Mouse (Mus musculus): ENCODE data around the gene Bglap3.
A peak's percentile ranks its signal among the peaks of the same experiment; 100 is the strongest.
"Not testable (repeated sequence)": the region's sequence is repeated elsewhere in the genome, so short reads cannot be mapped to it uniquely, and the experiment has no call there.

The Bglap3 gene

DNA sequence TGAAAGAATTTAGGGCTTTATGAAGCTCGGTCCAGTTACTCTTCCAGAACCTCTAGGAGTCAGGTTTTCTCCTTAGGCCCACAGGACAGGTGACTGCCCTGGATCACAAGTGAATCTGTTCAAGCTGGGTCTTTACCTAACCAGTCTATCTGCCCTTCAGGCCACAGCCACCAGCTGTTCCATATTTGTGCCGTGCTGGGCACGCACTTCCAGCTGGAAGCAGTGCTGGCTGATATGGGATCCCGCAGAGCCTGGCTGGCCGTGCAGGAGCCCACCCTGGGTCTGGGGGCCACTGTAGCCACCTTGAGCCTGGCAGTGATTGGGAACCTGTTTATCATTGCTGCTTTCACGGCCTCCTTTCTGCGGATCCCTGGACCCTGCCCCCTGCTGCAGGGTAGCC lies 4.1 kb upstream of the Bglap3 start:
- not testable (repeated sequence) for DNase-seq (ENCODE audit: low read depth, low spot score)

DNA sequence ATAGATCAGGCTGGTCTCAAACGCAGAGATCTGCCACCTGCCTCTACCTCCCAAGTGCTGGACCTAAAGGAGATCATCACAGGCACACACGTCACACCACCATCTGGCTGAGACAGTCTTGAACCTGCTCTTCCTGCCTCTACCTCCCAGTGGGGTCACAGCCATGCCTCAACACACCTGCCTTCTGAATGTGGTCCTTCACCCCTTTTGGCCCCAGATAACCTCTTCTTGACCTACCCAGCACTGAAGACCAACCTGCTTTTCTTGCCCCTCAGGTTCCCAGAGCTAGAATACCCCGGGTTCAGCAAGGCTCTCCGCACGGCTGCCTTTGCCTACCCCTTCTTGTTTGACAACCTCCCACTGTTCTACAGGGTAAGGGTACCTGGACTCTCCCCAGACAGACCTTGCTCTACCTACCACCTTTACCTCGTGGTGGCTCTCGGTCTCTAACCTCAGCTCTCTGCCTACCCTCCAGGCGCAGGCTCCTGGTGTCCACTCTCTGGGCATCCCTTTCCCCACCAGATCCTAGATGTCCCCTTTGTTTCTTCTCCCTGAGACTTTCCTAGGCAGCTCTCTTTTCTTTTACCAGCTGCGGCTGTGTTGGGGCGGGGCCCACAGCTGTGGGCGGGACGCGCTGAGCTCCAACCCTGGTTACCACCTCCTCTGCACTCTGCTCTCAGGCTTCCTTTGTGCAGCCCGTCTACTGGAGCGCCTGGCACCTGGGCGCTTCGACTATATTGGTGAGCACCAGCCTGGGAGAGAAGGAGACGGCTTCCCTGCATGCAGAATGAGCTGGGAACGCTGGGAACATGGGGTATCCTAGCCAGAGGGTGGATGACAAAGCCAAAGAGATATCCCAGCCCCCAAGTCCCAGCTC lies 3.4 kb upstream of the Bglap3 start:
- DNase-seq (ENCODE audit: low read depth, low spot score): not testable (repeated sequence)

DNA sequence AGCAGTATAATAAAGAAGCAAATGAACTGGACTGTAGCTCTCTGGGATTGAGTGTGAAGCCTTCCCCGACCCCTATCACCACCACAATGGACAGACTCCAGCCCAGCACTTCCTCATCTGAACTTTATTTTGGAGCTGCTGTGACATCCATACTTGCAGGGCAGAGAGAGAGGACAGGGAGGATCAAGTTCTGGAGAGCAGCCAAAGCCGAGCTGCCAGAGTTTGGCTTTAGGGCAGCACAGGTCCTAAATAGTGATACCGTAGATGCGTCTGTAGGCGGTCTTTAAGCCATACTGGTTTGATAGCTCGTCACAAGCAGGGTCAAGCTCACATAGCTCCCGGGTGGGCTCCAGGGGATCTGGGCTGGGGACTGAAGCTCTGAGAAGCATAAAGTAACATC lies 4.0 kb downstream of the Bglap3 start:
- not testable (repeated sequence) for DNase-seq (ENCODE audit: low read depth, low spot score)

DNA sequence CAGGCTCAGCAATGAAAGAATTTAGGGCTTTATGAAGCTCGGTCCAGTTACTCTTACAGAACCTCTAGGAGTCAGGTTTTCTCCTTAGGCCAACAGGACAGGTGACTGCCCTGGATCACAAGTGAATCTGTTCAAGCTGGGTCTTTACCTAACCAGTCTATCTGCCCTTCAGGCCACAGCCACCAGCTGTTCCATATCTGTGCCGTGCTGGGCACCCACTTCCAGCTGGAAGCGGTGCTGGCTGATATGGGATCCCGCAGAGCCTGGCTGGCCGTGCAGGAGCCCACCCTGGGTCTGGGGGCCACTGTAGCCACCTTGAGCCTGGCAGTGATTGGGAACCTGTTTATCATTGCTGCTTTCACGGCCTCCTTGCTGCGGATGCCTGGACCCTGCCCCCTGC lies 5.0 kb downstream of the Bglap3 start:
- DNase-seq (ENCODE audit: low read depth, low spot score): not testable (repeated sequence)

DNA sequence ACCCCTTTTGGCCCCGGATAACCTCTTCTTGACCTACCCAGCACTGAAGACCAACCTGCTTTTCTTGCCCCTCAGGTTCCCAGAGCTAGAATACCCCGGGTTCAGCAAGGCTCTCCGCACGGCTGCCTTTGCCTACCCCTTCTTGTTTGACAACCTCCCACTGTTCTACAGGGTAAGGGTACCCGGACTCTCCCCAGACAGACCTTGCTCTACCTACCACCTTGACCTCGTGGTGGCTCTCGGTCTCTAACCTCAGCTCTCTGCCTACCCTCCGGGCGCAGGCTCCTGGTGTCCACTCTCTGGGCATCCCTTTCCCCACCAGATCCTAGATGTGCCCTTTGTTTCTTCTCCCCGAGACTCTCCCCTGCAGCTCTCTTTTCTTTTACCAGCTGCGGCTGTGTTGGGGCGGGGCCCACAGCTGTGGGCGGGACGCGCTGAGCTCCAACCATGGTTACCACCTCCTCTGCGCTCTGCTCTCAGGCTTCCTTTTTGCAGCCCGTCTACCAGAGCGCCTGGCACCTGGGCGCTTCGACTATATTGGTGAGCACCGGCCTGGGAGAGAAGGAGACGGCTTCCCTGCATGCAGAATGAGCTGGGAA lies 5.6 kb downstream of the Bglap3 start:
- DNase-seq (ENCODE audit: low read depth, low spot score): not testable (repeated sequence)

DNA sequence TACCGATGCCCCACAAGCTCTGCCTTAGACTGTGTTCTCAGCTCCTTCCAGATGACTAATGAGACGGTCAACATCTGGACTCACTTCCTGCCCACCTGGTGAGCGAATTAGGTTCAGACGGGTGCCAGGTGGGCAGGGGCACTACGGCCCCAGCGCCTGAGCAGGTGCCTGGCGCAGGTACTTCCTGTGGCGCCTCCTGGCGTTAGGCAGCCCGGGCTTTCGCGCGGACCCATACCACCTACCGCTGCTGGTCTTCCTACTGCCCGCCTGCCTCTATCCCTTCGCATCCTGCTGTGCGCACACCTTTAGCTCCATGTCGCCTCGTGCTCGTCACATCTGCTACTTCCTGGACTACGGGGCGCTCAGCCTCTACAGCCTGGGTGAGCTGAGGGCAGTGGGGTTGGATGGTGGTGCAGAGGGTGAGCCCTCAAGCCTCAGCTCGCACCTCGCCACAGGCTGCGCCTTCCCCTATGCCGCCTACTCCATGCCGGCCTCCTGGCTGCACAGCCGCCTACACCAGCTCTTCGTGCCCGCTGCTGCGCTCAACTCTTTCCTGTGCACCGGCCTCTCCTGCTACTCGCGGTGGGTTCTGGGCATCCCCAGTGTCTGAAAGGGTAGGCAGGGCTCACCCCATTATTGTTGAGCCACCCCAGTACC lies 6.7 kb downstream of the Bglap3 start:
- no peak for DNase-seq (ENCODE audit: low read depth, low spot score)

DNA sequence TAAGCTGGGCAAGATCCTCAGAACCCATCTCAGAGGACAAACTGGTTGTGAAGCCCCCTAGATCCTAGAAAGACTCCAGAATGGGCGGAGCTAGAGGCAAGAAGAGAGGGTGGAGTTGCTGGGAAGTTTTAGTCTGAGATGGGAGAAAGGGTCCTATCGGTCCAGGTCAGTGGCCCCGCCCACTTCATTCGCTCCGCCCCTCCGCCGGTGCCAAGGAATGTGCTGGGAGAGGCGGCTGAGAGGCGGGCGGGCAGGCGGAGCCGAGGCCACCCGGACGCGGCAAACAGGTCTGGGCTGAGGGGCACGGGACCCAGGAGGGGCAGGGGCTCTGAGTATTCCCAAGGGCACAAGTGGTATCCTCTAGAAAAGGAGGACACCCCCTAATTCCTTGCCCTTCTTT lies 8.2 kb downstream of the Bglap3 start, which contains the start of gene Paqr6:
Paqr6 (plus strand) TSS at position 248 of the 400 bp plus-strand sequence.
- DNase-seq (ENCODE audit: low read depth, low spot score): no peak

DNA sequence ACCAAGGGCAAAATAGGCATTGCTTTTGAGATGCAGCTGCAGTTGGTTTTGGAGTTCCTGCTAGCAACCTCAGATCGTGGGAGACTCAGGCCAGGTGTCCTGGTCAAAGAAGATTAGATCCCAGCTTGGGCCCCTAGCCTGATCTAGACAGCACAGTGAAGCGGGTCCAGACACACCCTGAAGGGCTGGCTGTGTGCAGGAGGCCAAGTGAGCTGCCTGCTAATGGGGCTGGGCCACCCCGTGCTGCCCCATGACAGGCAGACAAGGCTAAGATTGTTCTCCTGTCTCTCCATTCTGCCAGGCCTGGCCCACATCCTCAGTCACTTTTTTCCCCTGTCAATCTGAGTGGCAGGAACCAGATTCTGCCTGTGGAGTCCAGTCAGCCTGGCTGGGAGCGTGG lies 8.8 kb downstream of the Bglap3 start:
- no peak for DNase-seq (ENCODE audit: low read depth, low spot score)

DNA sequence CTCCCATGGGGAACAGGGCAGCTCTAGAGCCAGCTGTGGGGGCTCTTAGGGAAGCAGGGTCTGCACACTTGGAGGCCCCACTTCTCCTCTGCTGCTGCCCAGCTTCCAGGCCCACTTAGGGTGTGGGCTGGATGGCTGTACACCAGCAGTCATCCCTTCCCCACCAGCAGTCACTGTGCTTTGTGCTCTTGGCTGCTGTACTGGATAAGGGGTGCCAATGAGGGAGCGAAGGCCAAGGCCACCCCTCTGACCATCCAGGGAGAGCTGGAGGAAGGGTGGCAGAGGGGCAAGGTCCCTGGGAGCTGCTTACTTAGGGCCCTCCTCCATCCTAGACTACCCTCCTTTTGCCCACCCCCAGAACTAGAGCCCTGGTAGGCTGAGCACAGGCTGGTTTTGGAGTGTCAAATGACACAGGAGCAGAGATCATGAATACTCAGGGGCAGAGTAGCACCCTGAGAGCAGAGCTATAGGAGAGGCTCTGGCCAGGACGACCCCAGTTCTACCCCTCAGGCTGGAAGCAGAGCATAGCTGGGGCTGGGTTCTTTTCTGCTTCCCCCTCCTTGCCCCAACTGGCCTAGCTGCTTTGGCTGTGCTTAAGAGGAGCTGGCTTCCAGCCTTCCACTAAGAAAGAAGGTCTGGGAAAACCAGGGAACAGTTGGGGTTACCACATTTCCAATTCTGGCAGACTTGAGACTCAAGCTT lies 10.8 kb downstream of the Bglap3 start:
- DNase-seq (ENCODE audit: low read depth, low spot score): no peak

DNA sequence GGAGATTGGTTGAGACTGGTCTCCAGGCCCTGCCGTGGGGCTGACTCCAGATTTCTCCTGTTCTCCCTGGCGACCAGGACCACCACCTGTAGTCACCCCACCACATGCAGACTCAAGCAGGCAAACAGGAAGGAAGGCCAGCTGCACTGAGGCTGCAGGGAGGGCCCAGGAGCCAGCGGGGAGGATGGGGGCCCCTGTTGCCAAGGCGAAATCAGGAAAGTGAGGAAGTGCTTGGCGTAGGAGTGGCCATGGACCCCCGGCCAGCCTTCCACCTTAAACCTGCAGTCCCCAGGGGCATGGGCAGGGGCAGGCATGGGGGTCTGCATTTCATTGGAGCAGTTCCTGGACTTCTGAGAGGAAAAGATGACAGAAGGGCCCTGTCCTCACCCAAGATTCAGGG lies 11.4 kb downstream of the Bglap3 start:
- DNase-seq (ENCODE audit: low read depth, low spot score): no peak

DNA sequence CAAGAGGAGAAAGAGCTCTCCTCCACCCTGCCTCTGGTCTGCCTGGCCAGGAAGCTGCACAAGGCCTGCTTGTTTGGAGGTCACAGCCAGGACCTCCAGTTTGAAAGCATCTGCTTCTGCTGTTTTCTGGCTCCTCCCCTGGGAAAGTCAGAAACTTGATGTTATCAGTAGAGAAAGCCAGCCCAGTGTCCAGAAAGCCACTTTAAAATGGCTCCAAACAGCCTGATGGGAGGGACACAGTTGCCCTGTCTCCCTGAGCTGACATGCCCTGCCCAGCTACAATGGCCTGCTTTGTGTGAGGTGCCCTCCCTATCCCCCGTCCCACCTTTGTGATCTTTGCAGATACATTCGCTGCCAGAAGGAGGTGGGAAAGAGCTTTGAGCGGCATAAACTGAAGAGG lies 12.6 kb downstream of the Bglap3 start:
- DNase-seq (ENCODE audit: low read depth, low spot score): no peak

DNA sequence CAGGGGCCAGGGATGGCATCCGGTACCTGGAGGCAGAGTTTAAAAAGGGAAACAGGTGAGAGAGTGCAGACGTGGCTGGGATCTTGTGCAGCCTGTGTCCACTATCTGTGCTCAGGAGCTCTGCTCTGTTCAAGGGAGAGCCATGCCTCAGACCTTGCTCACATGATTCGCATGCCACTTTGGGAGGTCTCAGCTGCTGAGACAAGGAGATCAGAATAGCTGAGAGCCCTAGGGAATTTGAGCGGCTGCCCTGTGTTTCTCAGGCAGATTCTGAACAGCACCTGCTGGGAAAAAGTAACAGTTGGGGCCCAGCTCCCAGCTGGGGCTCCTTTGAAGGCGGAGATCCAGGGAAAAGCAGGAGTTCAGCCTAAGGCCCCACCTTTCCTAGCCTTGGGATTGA lies 13.0 kb downstream of the Bglap3 start:
- no peak for DNase-seq (ENCODE audit: low read depth, low spot score)

DNA sequence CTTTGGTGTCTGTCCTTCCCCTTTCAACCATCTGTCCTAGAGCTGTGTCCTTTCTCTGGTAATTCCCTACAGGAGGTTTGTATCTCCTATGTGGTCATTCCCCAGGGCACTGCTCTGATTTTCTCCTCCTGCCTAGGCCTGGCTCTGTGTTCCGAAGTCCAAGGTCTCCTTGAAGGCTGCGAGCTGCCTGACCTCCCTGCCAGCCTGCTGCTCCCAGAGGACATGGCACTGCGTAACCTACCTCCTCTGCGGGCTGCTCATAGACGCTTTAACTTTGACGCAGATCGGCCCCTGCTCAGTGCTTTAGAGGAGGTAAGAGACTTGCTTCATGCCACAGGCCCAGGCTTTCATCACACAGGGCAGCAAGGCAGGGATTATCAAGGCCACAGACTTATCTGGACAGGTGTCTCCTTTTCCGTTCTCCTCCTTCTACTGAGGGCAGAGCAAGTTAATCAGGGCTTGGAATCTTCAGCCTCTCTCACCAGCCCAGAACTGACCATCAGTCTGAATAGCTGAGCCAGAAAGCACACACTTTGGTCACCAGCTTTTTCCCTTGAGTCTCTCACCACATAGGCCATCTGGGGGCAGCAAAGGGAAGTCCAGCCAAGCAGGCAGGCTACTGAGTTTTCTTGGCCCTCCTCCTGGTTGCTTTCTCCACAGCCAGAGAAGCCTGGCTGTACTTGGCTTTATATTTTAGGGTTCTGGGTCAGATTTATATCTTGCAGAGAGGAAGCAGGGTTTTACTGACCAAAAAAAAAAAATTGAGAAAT lies 18.0 kb downstream of the Bglap3 start:
- no peak for DNase-seq (ENCODE audit: low read depth, low spot score)

DNA sequence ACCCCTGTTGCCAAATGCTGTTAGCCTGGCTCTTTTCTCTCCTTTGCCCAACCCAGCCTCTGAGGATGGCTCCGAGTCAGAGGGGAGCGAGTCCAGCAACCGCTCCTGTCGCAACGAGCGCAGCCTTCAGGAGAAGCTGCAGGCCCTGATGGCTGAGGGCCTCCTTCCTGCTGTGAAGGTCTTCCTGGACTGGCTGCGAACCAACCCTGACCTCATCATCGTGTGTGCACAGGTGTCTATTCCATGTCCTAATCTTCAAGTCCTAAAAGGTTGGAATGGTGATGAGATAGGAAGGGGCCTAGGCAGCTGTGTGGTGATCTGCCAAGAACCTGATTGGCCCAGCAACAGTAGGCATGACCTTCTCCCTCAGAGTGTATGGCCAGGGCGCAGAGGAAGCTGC lies 19.6 kb downstream of the Bglap3 start:
- no peak for DNase-seq (ENCODE audit: low read depth, low spot score)

DNA sequence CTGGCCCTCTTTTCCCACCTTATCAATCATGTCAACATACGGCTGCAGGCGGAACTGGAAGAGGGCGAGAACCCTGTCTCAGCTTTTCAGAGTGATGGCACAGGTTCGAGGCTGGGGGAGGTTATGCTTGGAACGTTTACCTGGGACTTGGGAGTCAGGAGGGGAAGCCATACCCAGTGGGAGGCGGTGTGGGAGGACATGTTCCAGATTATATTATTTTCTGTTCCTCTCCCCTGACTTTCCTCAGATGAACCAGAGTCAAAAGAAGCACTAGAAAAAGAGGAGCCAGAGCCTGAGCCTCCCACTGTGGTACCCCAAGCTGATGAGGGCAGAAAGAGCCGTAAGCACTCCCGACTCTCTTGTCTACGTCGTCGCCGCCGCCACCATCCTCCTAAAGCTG lies 21.8 kb downstream of the Bglap3 start:
- no peak for DNase-seq (ENCODE audit: low read depth, low spot score)

DNA sequence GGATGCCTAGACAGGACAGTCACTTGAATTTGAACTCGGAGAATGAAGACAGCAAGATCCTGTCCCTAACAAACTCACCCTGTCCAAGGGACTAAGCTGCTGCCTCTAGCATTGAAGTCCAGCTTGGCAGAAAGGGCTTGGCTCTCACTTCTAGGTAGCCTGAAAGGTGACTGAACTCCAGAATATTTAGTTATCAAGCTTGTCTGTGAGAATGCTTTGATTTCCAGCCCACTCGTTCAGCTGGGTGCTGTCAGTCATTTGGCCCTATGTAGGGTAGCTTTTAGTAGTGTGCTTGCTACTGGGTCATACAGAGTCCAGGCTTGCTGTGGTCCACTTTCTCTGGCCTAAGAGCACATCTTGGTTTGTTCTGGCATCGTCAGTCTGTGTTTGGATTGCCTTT lies 33.5 kb downstream of the Bglap3 start:
- no peak for DNase-seq (ENCODE audit: low read depth, low spot score)

DNA sequence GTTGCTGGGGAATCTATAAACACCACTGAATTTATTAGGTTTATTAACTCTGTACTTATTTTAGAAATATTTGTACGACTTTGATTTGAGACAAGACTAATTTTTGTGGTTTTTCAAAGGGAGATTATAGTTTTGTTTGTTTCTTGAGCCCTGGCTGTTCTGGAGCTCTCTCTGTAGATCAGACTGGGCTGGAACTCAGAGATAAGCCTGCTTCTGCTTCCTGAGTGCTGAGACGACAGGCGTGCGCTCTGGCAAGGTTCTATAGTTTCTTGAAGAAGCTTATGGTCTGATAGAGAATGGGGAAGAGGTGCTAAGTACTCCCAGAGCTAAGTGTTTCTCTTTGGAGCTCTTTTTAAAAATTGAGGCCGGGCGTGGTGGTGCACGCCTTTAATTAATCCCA lies 34.2 kb downstream of the Bglap3 start:
- no peak for DNase-seq (ENCODE audit: low read depth, low spot score)

DNA sequence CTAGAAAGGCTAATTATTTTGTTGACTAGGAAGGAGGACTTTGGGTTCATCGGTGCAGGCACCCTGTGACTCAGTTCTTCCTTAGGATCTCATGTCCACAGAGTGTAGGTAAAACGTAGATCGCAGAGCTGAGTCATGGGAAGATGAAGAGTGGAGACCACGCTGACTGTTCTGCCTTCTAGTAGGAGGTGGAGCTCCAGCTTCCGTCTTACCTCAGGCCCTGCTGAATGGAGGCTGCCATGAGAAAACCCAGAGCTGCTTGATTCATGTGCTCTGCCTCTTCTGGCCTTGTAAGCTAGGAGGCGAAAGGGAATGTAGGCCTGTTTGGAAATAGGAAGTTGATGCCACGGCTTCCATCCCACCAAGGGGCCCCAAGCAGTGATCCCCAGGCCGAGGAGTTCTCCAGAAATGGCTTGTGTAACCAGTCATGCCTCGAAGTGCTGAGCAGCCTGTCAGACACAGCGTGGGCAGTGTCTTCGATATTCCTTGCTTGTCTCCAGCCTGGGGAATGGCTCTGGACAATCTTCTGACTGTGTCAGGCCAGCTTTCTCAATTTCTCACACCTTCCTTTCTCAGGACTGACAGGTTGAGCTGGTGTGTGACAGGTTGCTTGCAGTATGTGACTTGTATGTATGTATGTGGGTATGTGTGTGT lies 35.0 kb downstream of the Bglap3 start:
- DNase-seq (ENCODE audit: low read depth, low spot score): no peak

DNA sequence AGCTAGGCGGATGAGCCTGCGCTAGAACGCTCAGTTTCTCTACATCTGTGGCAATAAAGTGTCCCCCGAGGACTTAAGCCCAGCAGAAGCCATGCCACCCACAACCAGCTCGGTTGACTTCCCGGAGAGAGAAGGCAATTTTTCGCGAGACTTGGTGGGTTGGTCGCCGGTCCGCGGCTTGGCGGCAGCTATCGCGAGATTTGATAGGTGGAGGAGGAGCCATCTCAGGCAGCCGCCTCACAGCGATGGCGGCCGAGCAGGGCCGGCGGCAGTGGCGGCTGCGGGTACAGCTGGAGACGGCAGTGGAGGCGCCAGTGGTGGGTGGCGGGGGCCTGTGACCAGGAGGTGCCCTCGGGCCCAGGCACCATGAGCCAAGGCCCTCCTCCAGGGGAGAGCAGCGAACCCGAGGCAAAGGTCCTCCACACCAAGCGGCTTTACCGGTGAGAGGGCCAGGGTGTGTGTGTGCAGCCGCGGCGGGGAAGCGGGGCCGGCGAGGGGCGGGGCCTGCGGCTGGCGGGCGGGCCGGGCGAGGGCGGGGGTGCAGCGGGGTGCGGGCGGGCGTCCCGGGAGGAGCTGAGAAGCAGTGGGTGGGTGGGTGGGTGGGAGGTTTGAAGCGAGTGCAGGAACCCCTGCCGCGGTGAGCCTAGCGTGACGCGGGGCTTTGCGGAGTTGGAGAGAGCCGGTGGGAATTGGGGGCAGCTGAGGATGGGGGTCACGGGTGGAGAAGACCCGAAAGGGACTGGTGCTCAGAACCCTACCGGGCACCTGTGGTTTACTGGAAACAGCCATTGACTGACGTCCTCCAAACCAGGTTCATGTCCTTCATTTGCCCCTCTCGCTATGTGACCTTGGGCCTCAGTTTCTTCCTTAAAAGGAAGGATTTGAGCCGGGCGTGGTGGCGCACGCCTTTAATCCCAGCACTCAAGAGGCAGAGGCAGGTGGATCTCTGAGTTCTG lies 36.2 kb downstream of the Bglap3 start, which contains the start of the genes Tmem79 and Smg5:
Tmem79 (minus strand) TSS at position 91 of the 956 bp plus-strand sequence.
Smg5 (plus strand) TSS at position 203 of the 956 bp plus-strand sequence.
- DNase-seq (ENCODE audit: low read depth, low spot score): peak; percentile 92
